ENCODE assay signal across 8 mouse cellular contexts in genomic region chr7:127016081-127016480, GRCm38 (mm10). TPM values are rescaled to one million over a fixed set of nuclear protein-coding genes. Genes with fewer than 3 reads are reported as not detected.
DNase-seq lines count a peak whose midpoint lies in the region; ATAC-seq and TF ChIP-seq lines count a peak whose summit lies in the region.

No protein-coding gene starts in this region.

- peaks cover 36% of the 10 kb centered on the region for H3K36me3 ChIP-seq in forebrain, embryonic 13.5 days (ENCODE audit: poor library complexity, severe bottlenecking)
- no peaks in the 10 kb centered on the region for H3K36me3 ChIP-seq in lung, postnatal 0 days (ENCODE audit: insufficient read depth, low read length)
- H3K36me3 ChIP-seq in small intestine, adult 2 months (ENCODE audit: control insufficient read depth, insufficient read depth, low read length), result peaks cover 5% of the 10 kb centered on the region

- H3K27me3 ChIP-seq in forebrain, embryonic 13.5 days, result no peaks in the 10 kb centered on the region
- no peaks in the 10 kb centered on the region for H3K27me3 ChIP-seq in lung, postnatal 0 days (replicated peaks; ENCODE audit: insufficient read depth, low read length)
- no peaks in the 10 kb centered on the region for H3K27me3 ChIP-seq in small intestine, adult 2 months (ENCODE audit: control insufficient read depth, insufficient read depth, low read length)

- under 1% methylated on average over 10 of the region's 10 CpGs for WGBS in forebrain, embryonic 13.5 days
- WGBS in lung, postnatal 0 days, result 4% methylated on average over 10 of the region's 10 CpGs
- 2% methylated on average over 10 of the region's 10 CpGs for WGBS in small intestine, adult 2 months

- H3K4me3 ChIP-seq in gastrocnemius, adult 2 months, result peak overlapping the region; percentile 89
- peak overlapping the region; percentile 83 for H3K4me3 ChIP-seq in brown adipose tissue, adult 24 weeks (ENCODE audit: insufficient read depth, low read depth, low read length)
- H3K4me3 ChIP-seq in forebrain, embryonic 13.5 days, result peak overlapping the region; percentile 62
- H3K4me3 ChIP-seq in lung, postnatal 0 days (ENCODE audit: low read depth, low read length), result peak overlapping the region; percentile 62
- peak overlapping the region; percentile 68 for H3K4me3 ChIP-seq in small intestine, adult 2 months (ENCODE audit: low read depth, low read length)

- no peak for DNase-seq in gastrocnemius, adult 2 months
- no peak for DNase-seq in gastrocnemius, postnatal 14 days
- DNase-seq in kidney, adult 9 months, result peak; percentile 84
- peak; percentile 65 for DNase-seq in lung, postnatal 0 days (ENCODE audit: low spot score)
- no peak for DNase-seq in frontal cortex, postnatal 36 days (ENCODE audit: low spot score in 2 of 2)

- TF ChIP-seq CTCF in gastrocnemius, adult 2 months (IDR thresholded peaks at IDR 0.05), result no peak
- no peak for TF ChIP-seq CTCF in lung, postnatal 0 days (IDR thresholded peaks at IDR 0.05)
- no peak for TF ChIP-seq CTCF in small intestine, adult 2 months (IDR thresholded peaks at IDR 0.05; ENCODE audit: extremely low read depth, insufficient read length, insufficient replicate concordance, low read depth, low read length)

- peak overlapping the region; percentile 86 for H3K9ac ChIP-seq in forebrain, embryonic 13.5 days
- peak overlapping the region; percentile 62 for H3K9ac ChIP-seq in lung, postnatal 0 days (replicated peaks; ENCODE audit: low read depth)

- TF ChIP-seq POLR2A in small intestine, adult 2 months (IDR thresholded peaks at IDR 0.05; ENCODE audit: low read depth, low read length), result no peak

- peaks cover 17% of the 10 kb centered on the region for H3K4me1 ChIP-seq in brown adipose tissue, adult 24 weeks (ENCODE audit: control insufficient read depth, insufficient read depth, insufficient read length, low read length)
- H3K4me1 ChIP-seq in forebrain, embryonic 13.5 days, result peaks cover 63% of the 10 kb centered on the region
- peaks cover 4% of the 10 kb centered on the region; the same call in 1 of the 2 replicates for H3K4me1 ChIP-seq in lung, postnatal 0 days (ENCODE audit: insufficient read depth, low read depth, low read length)
- H3K4me1 ChIP-seq in small intestine, adult 2 months (ENCODE audit: control insufficient read depth, insufficient read depth, insufficient read length, low read length), result peaks cover 30% of the 10 kb centered on the region

- H3K4me2 ChIP-seq in forebrain, embryonic 13.5 days, result peak overlapping the region; percentile 99
- peak overlapping the region; percentile 88 for H3K4me2 ChIP-seq in lung, postnatal 0 days (replicated peaks; ENCODE audit: low read depth, low read length)

- H3K9me3 ChIP-seq in forebrain, embryonic 13.5 days (replicated peaks), result no peaks in the 10 kb centered on the region
- H3K9me3 ChIP-seq in lung, postnatal 0 days (ENCODE audit: low read length), result no peaks in the 10 kb centered on the region

- peak overlapping the region; percentile 96 for H3K27ac ChIP-seq in gastrocnemius, adult 2 months
- peak overlapping the region; percentile 93 for H3K27ac ChIP-seq in brown adipose tissue, adult 24 weeks (replicated peaks; ENCODE audit: low read depth, low read length)
- H3K27ac ChIP-seq in forebrain, embryonic 13.5 days, result peak overlapping the region; percentile 95
- peak overlapping the region; percentile 92 for H3K27ac ChIP-seq in lung, postnatal 0 days (ENCODE audit: low read length)
- H3K27ac ChIP-seq in small intestine, adult 2 months (ENCODE audit: insufficient read depth, low read depth, low read length), result peak overlapping the region; percentile 90

- intact Hi-C loops in gastrocnemius, adult 2 months (cut with DNase I), result loop anchor here (2.0 kb wide), 1 partner anchor 39 kb away; the partner anchor contains the start of gene Cdiptos
- intact Hi-C loops in gastrocnemius, postnatal 14 days (cut with DNase I; ENCODE audit: low total_unique reads), result no loop called here

- no peak for TF ChIP-seq EP300 in lung, postnatal 0 days (IDR thresholded peaks at IDR 0.05)

- ATAC-seq in forebrain, embryonic 13.5 days, result peak; percentile 4; the same call in 1 of the 2 replicates
- ATAC-seq in lung, postnatal 0 days, result peak; percentile 8; the same call in 1 of the 2 replicates

RNA-seq across cellular contexts. Expression of gene Pagr1b, which starts 0.2 kb away (rescaled TPM):
- not detected for total RNA-seq in gastrocnemius, adult 2 months (2021)
- total RNA-seq in gastrocnemius, postnatal 14 days (2021), result under 1 TPM in 1 of 2 experiments, not detected in 1; 0.97 TPM
- 14.1 TPM in 1 of 2 replicates, not detected in the other for polyA plus RNA-seq in brown adipose tissue, adult 24 weeks (2012; ENCODE audit: insufficient read depth, insufficient read length, missing spikeins)
- polyA plus RNA-seq in forebrain, embryonic 13.5 days (2015; fragmentation: Nextera tagmentation; extraction: Ambion mirVana), result 0.65 and 1.0 TPM in 2 replicates
- polyA plus RNA-seq in lung, postnatal 0 days (2015; fragmentation: Nextera tagmentation; extraction: Ambion mirVana), result 1.00 and 1.1 TPM in 2 replicates
- polyA plus RNA-seq in small intestine, adult 2 months (2012; rRNA removed), result 0.76 and 2.9 TPM in 2 replicates

RNA-seq across cellular contexts. Expression of gene Pagr1a, which starts 1.1 kb away (rescaled TPM):
- 1 to 10 TPM in 1 of 2 experiments, not detected in 1; 2.4 TPM for total RNA-seq in gastrocnemius, adult 2 months (2021)
- 10 to 100 TPM in 1 of 2 experiments, 1 to 10 TPM in 1; 8.6 to 15.3 TPM for total RNA-seq in gastrocnemius, postnatal 14 days (2021)
- 5.9 and 26.0 TPM in 2 replicates for polyA plus RNA-seq in brown adipose tissue, adult 24 weeks (2012; ENCODE audit: insufficient read depth, insufficient read length, missing spikeins)
- polyA plus RNA-seq in forebrain, embryonic 13.5 days (2015; fragmentation: Nextera tagmentation; extraction: Ambion mirVana), result 41.7 and 74.5 TPM in 2 replicates
- polyA plus RNA-seq in lung, postnatal 0 days (2015; fragmentation: Nextera tagmentation; extraction: Ambion mirVana), result 20.7 and 28.3 TPM in 2 replicates
- polyA plus RNA-seq in small intestine, adult 2 months (2012; rRNA removed), result 1.6 and 3.7 TPM in 2 replicates

RNA-seq across cellular contexts. Expression of gene Mvp, which starts 1.7 kb away (rescaled TPM):
- 10 to 100 TPM; 26.5 to 30.2 TPM for total RNA-seq in gastrocnemius, adult 2 months (2021)
- total RNA-seq in gastrocnemius, postnatal 14 days (2021), result 10 to 100 TPM; 19.5 to 27.1 TPM
- 27.9 and 52.7 TPM in 2 replicates for polyA plus RNA-seq in brown adipose tissue, adult 24 weeks (2012; ENCODE audit: insufficient read depth, insufficient read length, missing spikeins)
- polyA plus RNA-seq in forebrain, embryonic 13.5 days (2015; fragmentation: Nextera tagmentation; extraction: Ambion mirVana), result 2.5 and 3.2 TPM in 2 replicates
- 44.6 and 50.3 TPM in 2 replicates for polyA plus RNA-seq in lung, postnatal 0 days (2015; fragmentation: Nextera tagmentation; extraction: Ambion mirVana)
- polyA plus RNA-seq in small intestine, adult 2 months (2012; rRNA removed), result 148 and 353 TPM in 2 replicates

RNA-seq across cellular contexts. Expression of gene Gm42742, which starts 4.8 kb away (rescaled TPM):
- total RNA-seq in gastrocnemius, adult 2 months (2021), result 10 to 100 TPM; 19.4 to 21.7 TPM
- 10 to 100 TPM; 11.1 to 11.6 TPM for total RNA-seq in gastrocnemius, postnatal 14 days (2021)
- polyA plus RNA-seq in brown adipose tissue, adult 24 weeks (2012; ENCODE audit: insufficient read depth, insufficient read length, missing spikeins), result 12.4 TPM in 1 of 2 replicates, not detected in the other
- polyA plus RNA-seq in forebrain, embryonic 13.5 days (2015; fragmentation: Nextera tagmentation; extraction: Ambion mirVana), result 41.1 and 88.0 TPM in 2 replicates
- polyA plus RNA-seq in lung, postnatal 0 days (2015; fragmentation: Nextera tagmentation; extraction: Ambion mirVana), result 28.5 and 29.3 TPM in 2 replicates
- 9.5 and 26.4 TPM in 2 replicates for polyA plus RNA-seq in small intestine, adult 2 months (2012; rRNA removed)

RNA-seq across cellular contexts. Expression of gene Prrt2, which starts 4.9 kb away (rescaled TPM):
- under 1 TPM; 0.14 to 0.61 TPM for total RNA-seq in gastrocnemius, adult 2 months (2021)
- 1 to 10 TPM; 1.6 TPM for total RNA-seq in gastrocnemius, postnatal 14 days (2021)
- polyA plus RNA-seq in brown adipose tissue, adult 24 weeks (2012; ENCODE audit: insufficient read depth, insufficient read length, missing spikeins), result 0.55 and 0.58 TPM in 2 replicates
- polyA plus RNA-seq in forebrain, embryonic 13.5 days (2015; fragmentation: Nextera tagmentation; extraction: Ambion mirVana), result 6.8 and 8.3 TPM in 2 replicates
- 1.0 and 1.3 TPM in 2 replicates for polyA plus RNA-seq in lung, postnatal 0 days (2015; fragmentation: Nextera tagmentation; extraction: Ambion mirVana)
- polyA plus RNA-seq in small intestine, adult 2 months (2012; rRNA removed), result 1.3 and 2.7 TPM in 2 replicates

Comparison
In these comparisons a context has a peak if more than half of its experiments do, and no peak if none do; other contexts are left out.
1. DNase-seq: peak in kidney, adult 9 months (single experiment) and lung, postnatal 0 days (single experiment); none in gastrocnemius, adult 2 months (single experiment), gastrocnemius, postnatal 14 days (single experiment) and frontal cortex, postnatal 36 days (0 of 2).
2. Peak in every context shown above with its lines, with median percentiles within 50 percentile points of each other: H3K27ac ChIP-seq and H3K4me3 ChIP-seq.